Mouse (Mus musculus) T-helper 17 cell (primary cell): ENCODE results near the gene Ctss.
"Not testable (repeated sequence)": the region's sequence is repeated elsewhere in the genome, so short reads cannot be mapped to it uniquely, and the experiment has no call there.

Experiments used
- in situ Hi-C, 2 experiments: fragments of 300-600 bp; cut with MboI, MseI; formaldehyde crosslinking; loops; 1 replicate in 1 of 2; 2 replicates in 1 of 2; pipeline ENCODE4 v1.15.1; 2025; ENCODE audit warnings: high pct_unique_total_duplicates in 2 of 2

Ctss gene

GRCm38 (mm10) chr3:95533364-95533763 lies 6.8 kb downstream of the Ctss start:
- in situ Hi-C loops = no loop called here

- in situ Hi-C loops = no loop called here
Measured at GRCm38 (mm10) chr3:95534927-95535326, 8.3 kb downstream of the Ctss start.

GRCm38 (mm10) chr3:95538936-95539335 lies 12.3 kb downstream of the Ctss start:
- in situ Hi-C loops = no loop called here

GRCm38 (mm10) chr3:95539837-95540236 lies 13.3 kb downstream of the Ctss start:
- in situ Hi-C loops = no loop called here

- in situ Hi-C loops = not testable (repeated sequence)
Measured at GRCm38 (mm10) chr3:95541186-95541585, 14.6 kb downstream of the Ctss start.

- in situ Hi-C loops = no loop called here
Measured at GRCm38 (mm10) chr3:95542171-95542570, 15.6 kb downstream of the Ctss start.

- in situ Hi-C loops = no loop called here
Measured at GRCm38 (mm10) chr3:95542981-95543380, 16.4 kb downstream of the Ctss start.

GRCm38 (mm10) chr3:95550176-95550575 lies 23.6 kb downstream of the Ctss start:
- in situ Hi-C loops = no loop called here

GRCm38 (mm10) chr3:95553986-95554385 lies 27.4 kb downstream of the Ctss start:
- in situ Hi-C loops = no loop called here

- in situ Hi-C loops = no loop called here
Measured at GRCm38 (mm10) chr3:95559437-95559836, 32.9 kb downstream of the Ctss start, which contains the start of gene Hormad1. TSS of gene Hormad1 (plus strand) at chr3:95559677.

- in situ Hi-C loops = loop anchor here in 1 of 2 experiments (5.0 to 10.0 kb wide), 2 partner anchors 47 to 484 kb away; no protein-coding TSS in a partner anchor
Measured at GRCm38 (mm10) chr3:95560738-95561137, 34.2 kb downstream of the Ctss start.

- in situ Hi-C loops = loop anchor here in 1 of 2 experiments (5.0 to 10.0 kb wide), 2 partner anchors 45 to 483 kb away; no protein-coding TSS in a partner anchor
Measured at GRCm38 (mm10) chr3:95561826-95562225, 35.2 kb downstream of the Ctss start.

GRCm38 (mm10) chr3:95569585-95569984 lies 43.0 kb downstream of the Ctss start:
- in situ Hi-C loops = loop anchor here in 1 of 2 experiments (10.0 kb wide), 1 partner anchor 475 kb away; no protein-coding TSS in a partner anchor

GRCm38 (mm10) chr3:95587754-95588603 lies 61.4 kb downstream of the Ctss start:
- in situ Hi-C loops = no loop called here

- in situ Hi-C loops = no loop called here
Measured at GRCm38 (mm10) chr3:95588604-95589086, 62.1 kb downstream of the Ctss start, which contains the start of gene Golph3l. TSS of gene Golph3l (plus strand) at chr3:95588934.

GRCm38 (mm10) chr3:95598734-95599133 lies 72.1 kb downstream of the Ctss start:
- in situ Hi-C loops = no loop called here

GRCm38 (mm10) chr3:95601287-95601686 lies 74.7 kb downstream of the Ctss start:
- in situ Hi-C loops = no loop called here
